Mouse (Mus musculus) adrenal gland, adult 18-20 months (tissue): Measurements from ENCODE around the gene Defa25. TPM values are rescaled to one million over a fixed set of nuclear protein-coding genes. Genes with fewer than 3 reads are reported as not detected.
"Not testable (repeated sequence)": the region's sequence is repeated elsewhere in the genome, so short reads cannot be mapped to it uniquely, and the experiment has no call there.

Experiments
- DNase-seq, 2 experiments: peaks; one replicate each; pipeline ENCODE4 v3.0.0; 2021 to 2022; ENCODE audit warnings: low spot score in 2 of 2
- long read RNA-seq, 2 experiments: library from polyadenylated mRNA; stranded (forward); transcript quantifications; one replicate each; pipeline ENCODE4 v2.0.0; 2021
- total RNA-seq, 2 experiments: library from RNA; stranded (reverse); gene quantifications; 1 replicate in 1 of 2; 2 replicates in 1 of 2; pipeline ENCODE4 v1.2.3; 2021

Gene Defa25
- total RNA-seq = not detected
- long read RNA-seq, experiment 1 = 0 reads
- long read RNA-seq, experiment 2 = 0 reads

DNA sequence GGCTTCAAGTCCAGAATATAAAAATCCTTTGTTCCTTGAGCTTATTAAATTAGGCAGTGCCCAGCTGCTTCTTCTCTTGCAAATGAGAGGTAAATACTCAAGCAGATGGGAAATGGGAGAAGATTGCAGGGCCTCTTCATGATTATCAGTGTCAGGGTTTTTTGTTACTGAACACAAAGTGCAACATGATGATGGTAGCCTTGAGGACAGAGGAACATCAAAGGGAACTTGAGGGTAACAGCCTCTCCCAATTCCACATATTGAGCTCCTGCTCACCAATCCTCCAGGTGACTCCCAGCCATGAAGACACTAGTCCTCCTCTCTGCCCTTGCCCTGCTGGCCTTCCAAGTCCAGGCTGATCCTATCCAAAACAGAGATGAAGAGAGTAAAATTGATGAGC, at the start of gene Defa25:
Gene Defa25 (plus strand): TSS at position 301 of the 400 bp plus-strand sequence.
- not testable (repeated sequence) for DNase-seq

DNA sequence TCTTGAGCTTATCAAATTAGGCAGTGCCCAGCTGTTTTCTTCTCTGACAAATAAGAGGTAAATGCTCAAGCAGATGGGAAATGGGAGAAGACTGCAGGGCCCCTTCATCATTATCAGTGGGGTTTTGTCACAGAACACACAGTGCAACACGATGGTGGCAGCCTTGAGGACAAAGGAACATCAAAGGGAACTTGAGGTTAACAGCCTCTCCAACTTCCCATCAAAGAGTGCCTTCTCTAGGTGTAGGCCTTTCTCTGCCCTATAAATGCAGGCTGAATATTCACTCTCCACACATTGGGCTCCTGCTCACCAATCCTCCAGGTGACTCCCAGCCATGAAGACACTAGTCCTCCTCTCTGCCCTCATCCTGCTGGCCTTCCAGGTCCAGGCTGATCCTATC, 29.5 kb upstream of the Defa25 start, which contains the start of gene Defa23:
Gene Defa23 (plus strand): TSS at position 301 of the 400 bp plus-strand sequence.
- not testable (repeated sequence) for DNase-seq

DNA sequence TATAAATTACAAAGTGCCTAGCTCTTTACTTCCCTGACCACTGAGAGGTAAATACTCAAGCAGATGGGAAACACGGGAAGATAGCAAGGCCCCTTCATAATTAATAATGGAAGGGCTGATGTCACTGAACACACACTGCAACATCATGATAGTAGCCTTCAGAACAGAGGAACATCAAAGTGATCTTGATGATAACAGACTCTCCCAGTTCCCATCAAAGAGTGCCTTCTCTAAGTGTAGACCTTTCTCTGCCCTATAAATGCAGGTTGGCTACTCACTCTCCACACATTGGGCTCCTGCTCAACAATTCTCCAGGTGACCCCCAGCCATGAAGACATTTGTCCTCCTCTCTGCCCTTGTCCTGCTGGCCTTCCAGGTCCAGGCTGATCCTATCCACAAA, 19.5 kb upstream of the Defa25 start, which contains the start of gene Defa35:
Gene Defa35 (plus strand): TSS at position 301 of the 400 bp plus-strand sequence.
- DNase-seq = not testable (repeated sequence)

DNA sequence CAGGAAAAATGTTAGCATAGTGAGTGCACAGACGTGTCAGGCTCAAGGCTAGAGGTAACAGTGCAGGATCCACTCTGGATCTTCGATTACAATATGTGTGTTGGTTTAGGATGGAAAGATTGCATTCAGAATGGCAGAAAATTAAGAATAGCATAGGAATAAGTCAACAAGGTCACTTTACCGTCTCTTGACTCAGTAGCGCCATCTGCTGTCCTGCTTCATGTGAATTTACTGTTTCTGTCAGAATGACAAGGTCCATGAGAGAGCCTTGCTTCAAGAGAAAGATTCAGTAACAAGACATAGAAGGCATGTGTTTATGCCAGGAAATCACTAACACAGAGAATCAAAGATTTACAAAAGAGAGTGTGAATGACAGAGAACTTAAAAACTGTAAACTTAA, 8.9 kb downstream of the Defa25 start:
- peak; percentile 7 to 38 for DNase-seq

DNA sequence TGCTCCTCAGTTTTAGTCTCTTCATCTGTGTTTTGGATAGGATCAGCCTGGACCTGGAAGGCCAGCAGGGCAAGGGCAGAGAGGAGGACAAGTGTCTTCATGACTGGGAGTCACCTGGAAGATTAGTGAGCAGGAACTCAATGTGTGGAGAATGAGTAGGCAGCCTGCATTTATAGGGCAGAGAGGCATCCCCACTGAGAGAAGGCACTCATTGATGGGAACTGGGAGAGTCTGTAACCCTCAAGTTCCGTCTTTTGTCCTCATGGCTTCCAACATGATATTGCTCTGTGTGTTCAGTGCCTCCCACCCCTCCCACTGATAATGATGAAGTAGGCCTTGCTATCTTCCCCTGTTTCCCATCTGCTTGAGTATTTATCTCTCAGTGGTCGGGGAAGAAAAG, 11.7 kb downstream of the Defa25 start, which contains the start of gene Gm14851:
Gene Gm14851 (minus strand): TSS at position 101 of the 400 bp plus-strand sequence.
- DNase-seq = not testable (repeated sequence)

DNA sequence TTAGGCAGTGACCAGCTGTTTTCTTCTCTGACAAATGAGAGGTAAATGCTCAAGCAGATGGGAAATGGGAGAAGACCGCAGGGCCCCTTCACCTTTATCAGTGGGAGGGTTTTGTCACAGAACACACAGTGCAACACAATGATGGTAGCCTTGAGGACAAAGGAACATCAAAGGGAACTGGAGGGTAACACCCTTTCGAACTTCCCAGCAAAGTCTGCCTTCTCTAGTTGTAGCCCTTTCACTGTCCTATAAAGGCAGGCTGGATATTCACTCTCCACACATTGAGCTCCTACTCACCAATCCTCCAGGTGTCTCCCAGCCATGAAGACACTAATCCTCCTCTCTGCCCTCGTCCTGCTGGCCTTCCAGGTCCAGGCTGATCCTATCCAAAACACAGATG, 50.1 kb downstream of the Defa25 start, which contains the start of gene Defa30:
Gene Defa30 (plus strand): TSS at position 301 of the 400 bp plus-strand sequence.
- DNase-seq = not testable (repeated sequence)

Other genes with a start within 250 kb of the Defa25 start
- not detected for gene Defb33, start 191.8 kb upstream of the Defa25 start, total RNA-seq
- not detected for gene Gm15056, start 181.8 kb upstream of the Defa25 start, total RNA-seq
- gene Gm6040, start 162.4 kb upstream of the Defa25 start, total RNA-seq = not detected
- not detected for gene AY761185, start 139.7 kb upstream of the Defa25 start, total RNA-seq
- not detected for gene Defa21, start 58.9 kb upstream of the Defa25 start, total RNA-seq
- not detected for gene Defa23, start 29.4 kb upstream of the Defa25 start, total RNA-seq
- gene Defa35, start 19.4 kb upstream of the Defa25 start, total RNA-seq = not detected
- gene Gm14851, start 11.6 kb downstream of the Defa25 start, total RNA-seq = not detected
- gene Defa30, start 50.2 kb downstream of the Defa25 start, total RNA-seq = not detected
- gene Defa22, start 77.8 kb downstream of the Defa25 start, total RNA-seq = not detected
- gene Defa31, start 107.2 kb downstream of the Defa25 start, total RNA-seq = not detected
- not detected for gene Gm15293, start 117.1 kb downstream of the Defa25 start, total RNA-seq
- not detected for gene Gm15292, start 165.3 kb downstream of the Defa25 start, total RNA-seq
- not detected for gene Defa27, start 231.1 kb downstream of the Defa25 start, total RNA-seq
- not detected for gene Defa29, start 242.6 kb downstream of the Defa25 start, total RNA-seq